Mouse (Mus musculus) yolk sac, embryonic 10.5 days (tissue): ENCODE data around the gene Dennd2a.
"Not testable (repeated sequence)": the region's sequence is repeated elsewhere in the genome, so short reads cannot be mapped to it uniquely, and the experiment has no call there.

ENCODE experiments used
- DNase-seq: peaks from one replicate; pipeline ENCODE4 v3.0.0-alpha.2; 2017; ENCODE audit warnings: low spot score

Gene Dennd2a

DNA sequence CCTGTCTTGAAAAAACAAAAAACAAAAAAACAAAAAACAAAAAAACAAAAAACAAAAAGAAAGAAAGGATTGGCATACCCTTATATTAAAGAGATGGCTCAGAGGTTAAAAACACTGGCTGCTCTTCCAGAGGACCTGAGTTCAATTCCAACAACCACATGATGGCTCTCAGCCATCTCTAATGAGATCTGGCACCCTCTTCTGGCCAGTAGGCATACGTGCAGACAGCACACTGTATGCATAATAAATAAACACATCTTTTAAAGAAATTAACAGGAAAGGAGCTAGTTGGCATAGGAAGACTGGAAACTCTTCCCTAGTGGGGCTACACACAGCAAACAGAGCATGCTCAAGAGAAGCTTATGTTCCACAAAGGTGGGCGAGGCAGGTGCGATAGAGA is 106.6 kb downstream of the Dennd2a start:
- no peak for DNase-seq

- DNase-seq, result no peak
Measured at GRCm38 (mm10) chr6:39450580-39450979, 107.1 kb downstream of the Dennd2a start.

DNA sequence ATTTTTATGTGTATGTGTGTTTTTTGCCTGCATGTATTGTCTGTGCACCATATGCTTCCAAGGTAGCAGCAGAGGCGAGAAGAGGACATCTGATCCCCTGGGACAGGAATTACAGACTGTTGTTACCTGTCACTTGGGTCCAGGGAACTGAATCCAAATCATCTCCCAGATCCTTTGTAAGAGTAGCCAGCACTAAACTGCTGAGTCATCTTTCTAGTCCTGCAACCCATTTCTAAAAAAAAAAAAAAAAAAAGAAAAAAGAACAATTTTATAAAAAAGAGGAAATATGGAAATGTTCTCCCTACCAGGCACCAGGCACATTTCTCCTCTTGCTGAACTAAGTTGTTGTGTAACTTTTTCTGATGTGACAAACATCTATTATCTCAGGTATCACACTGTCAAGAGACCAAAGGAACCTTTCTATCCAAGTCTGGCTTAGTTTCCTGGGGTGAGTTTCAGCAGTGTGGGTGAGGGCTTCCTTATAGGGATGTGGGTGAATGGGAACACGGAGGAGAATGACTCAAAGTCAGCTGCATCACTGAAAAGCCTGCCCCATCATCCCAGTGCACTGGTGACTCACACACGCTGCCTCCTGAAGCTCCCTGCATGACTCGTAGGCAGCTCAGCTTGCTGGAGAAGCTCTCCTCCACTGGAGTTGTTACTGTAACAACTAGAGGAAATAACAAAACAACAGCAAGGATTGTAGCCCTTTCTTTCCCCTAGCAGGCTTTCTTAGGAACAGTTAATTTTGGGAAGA is 110.1 kb downstream of the Dennd2a start:
- no peak for DNase-seq

- no peak for DNase-seq
Measured at GRCm38 (mm10) chr6:39445801-39446572, 111.7 kb downstream of the Dennd2a start.

- no peak for DNase-seq
Measured at GRCm38 (mm10) chr6:39442786-39443287, 114.8 kb downstream of the Dennd2a start.

GRCm38 (mm10) chr6:39440207-39440606 is 117.5 kb downstream of the Dennd2a start:
- DNase-seq, result no peak

DNA sequence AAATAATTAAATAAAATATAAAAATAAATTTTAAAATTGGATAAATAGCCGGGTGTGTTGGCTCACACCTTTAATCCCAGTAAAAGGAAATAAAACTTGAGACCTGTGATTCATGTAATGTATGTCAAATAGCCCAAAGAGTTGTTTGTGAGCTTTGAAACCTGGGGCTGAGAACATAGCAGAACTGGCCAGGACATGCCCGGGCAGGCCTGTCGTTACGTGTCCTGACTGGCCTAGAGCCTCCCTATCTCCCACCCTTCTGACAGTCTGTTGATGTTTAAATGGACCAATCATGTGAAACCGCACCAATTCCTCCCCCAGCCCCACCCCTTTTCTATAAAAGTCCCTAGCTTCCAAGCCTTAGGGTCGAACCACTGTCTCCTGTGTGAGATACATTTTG is 120.1 kb downstream of the Dennd2a start:
- DNase-seq, result not testable (repeated sequence)

DNA sequence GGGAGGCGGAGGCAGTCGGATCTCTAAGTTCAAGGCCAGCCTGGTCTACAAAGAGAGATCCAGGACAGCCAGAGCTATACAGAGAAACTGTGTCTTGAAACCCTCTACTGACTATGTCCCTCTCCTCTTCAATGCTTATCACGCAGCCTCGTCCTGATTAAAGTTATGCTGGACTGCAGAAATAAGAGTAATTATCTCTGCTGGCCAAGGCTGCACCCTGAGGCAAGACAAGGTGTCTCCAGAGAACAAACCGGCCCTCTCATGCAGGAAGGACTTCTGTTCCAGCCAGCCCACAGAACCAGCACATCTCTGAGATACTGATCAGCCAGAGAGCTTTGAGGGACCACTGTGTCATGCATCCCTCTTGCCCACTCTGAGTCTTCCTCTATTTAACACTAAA is 121.8 kb downstream of the Dennd2a start:
- no peak for DNase-seq

GRCm38 (mm10) chr6:39434886-39435492 is 122.7 kb downstream of the Dennd2a start:
- no peak for DNase-seq

DNA sequence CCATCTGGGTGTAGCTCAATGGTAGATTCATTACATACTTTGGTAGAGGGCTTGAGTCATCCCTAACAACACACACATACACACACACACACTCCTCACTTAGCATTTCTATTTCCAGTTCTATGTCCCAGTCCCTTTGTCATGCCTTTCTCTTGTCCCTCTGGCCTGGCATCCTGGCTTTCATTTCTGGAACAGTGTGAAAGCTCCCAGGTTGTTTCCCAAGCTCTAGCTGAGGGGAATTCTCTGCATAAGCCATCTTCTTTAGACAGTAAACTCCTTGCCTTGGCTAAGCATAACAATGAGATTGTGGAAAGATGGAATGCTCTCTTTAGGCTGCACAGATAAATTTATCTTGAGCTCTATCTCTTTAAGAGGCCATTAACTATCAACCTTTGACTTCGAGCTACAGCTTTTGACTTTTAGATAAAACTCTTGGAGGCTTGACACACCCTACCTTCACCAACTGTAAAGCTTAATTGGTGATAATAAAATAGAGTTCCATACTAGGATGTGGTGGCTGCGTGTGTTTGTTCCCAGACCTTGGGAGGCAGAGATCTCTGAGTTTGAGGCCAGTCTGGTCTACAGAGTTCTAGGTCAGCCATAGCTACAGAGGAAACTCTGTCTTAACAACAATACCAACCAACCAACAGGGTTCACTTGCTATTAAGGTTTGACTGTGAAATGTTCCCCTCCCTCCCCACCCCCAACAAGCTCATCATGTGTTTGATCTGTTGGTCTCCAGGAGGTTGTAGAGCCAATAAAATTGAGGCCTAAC is 123.4 kb downstream of the Dennd2a start:
- DNase-seq, result no peak

- DNase-seq, result no peak
Measured at GRCm38 (mm10) chr6:39433701-39434100, 124.0 kb downstream of the Dennd2a start.

GRCm38 (mm10) chr6:39433174-39433573 is 124.5 kb downstream of the Dennd2a start:
- DNase-seq, result no peak

DNA sequence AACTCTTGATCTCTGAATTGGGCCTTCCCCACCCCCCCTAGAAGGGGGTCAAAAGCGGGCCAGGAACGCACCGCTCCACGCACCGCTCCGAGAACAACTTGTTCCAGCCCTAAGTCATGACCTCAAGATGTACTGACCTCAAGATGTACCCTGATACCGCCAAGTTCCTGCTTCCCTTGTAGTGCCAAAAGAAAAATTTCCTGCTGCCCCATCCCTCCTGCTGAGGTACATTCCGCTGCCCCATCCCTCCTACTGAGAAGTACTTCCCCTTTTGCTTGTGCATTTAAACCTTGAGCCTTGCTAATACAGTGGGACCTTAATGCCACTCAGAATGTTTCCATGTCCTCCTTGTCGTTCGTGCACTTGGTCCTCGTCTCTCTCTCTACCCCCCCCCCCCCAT is 126.9 kb downstream of the Dennd2a start:
- no peak for DNase-seq

DNA sequence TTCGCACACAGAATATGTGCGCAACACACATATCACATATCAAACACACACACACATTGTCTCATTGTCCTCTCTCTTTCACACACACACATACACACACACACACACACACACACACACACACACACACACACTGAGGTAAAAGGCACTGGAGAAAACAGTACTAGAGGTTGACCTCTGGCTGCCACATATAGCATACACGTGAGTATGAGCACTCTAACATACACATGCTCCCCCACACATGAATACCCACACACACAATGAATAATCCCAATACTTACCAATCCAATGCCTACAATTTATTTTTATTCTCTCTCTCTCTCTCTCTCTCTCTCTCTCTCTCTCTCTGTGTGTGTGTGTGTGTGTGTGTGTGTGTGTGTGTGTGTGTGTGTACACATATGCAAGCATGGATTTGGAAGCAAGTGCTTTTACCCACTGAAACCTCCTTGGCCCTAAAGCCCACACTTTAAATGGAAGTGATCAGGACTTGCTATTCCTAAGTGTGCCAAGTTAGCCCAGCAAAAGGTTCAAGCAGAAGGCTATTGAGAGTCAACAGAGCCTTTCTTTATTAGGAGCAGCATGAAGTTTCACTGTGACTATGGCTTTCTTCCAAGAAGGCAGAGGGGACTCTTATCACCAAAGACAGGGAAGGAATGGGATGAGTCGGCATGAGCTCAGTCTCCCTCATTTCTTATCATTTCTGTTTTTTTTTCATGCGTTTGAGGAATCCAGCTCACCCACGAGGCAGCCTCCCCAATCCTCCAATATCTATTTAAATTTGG is 128.5 kb downstream of the Dennd2a start:
- no peak for DNase-seq

- no peak for DNase-seq
Measured at GRCm38 (mm10) chr6:39427276-39428003, 130.2 kb downstream of the Dennd2a start.

- no peak for DNase-seq
Measured at GRCm38 (mm10) chr6:39426725-39427124, 130.9 kb downstream of the Dennd2a start.

DNA sequence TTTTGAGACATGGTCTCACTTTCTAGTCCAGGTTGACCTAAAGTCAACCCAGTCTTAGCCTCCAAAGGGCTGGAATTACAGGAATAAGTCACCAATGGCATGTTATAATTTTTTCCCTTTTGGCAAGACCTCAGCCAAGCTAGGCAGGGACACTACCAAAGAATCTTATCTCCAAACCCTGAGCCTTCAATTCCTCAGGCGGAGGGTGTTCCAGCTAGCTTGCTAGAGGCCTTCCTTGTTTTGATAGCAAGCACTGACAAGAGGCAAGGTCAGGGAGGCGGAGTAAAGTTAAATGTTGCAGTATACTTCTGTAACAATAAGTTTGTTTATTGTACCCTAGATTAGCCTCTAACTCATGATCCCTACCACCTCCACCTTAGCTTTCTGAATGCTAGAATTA is 132.5 kb downstream of the Dennd2a start:
- DNase-seq, result no peak

- no peak for DNase-seq
Measured at GRCm38 (mm10) chr6:39423686-39424085, 134.0 kb downstream of the Dennd2a start.

- DNase-seq, result no peak
Measured at GRCm38 (mm10) chr6:39423130-39423551, 134.5 kb downstream of the Dennd2a start.

DNA sequence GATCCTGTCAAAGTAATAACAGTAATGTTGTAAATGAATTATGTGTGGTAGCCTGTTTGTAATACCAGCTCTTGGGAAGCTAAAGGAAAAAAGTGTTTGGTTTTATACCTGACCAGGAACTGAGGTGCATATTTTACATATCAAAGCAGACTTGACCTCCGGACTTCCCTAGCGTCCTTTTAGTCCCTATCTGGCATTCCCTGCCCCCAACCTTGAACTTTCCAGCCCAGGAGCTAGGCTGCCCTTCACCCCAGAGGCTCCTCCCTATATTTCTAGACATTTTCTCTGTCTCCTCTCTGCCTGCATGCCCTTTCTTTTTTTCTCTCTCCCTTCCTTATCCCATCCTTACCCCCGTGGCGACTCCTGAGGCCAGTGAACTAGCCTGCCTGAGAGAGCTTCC is 136.8 kb downstream of the Dennd2a start:
- DNase-seq, result no peak
